In the genomic region with DNA sequence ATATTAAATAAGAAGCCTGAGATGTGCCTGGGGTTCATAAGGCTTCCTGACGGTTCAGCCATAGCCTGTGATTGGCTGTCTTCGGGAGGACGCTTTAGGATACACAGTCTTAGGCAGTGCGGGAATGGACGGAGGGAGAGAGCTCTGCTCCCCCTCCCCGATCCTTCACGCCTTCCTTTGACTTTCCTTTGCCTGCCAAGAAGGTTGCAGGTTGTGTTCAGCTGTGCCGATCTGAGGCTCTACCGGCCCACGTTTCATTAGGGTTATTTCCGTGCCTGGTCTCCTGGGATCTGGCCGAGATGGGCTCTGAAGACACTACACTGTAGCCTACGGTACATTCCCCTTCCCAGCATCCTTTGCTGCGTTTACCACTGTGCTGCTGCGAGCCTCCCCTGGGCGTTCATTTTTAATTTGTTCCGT, we compare ENCODE assay signal across 8 mouse cellular contexts. TPM values are rescaled to one million over a fixed set of nuclear protein-coding genes. Genes with fewer than 3 reads are reported as not detected.
DNase-seq lines count a peak whose midpoint lies in the region; ATAC-seq and TF ChIP-seq lines count a peak whose summit lies in the region.

No protein-coding gene starts in this region.

- no peaks in the 10 kb centered on the region for H3K27me3 ChIP-seq in heart, embryonic 11.5 days (ENCODE audit: control insufficient read depth, insufficient read depth, low read length)
- H3K27me3 ChIP-seq in E14TG2a.4 (ENCODE audit: insufficient read depth, low read length), result no peaks in the 10 kb centered on the region
- no peaks in the 10 kb centered on the region for H3K27me3 ChIP-seq in heart, postnatal 0 days (ENCODE audit: control insufficient read depth, insufficient read depth, low read length)
- no peaks in the 10 kb centered on the region for H3K27me3 ChIP-seq in forebrain, embryonic 12.5 days

- H3K9me3 ChIP-seq in heart, embryonic 11.5 days (replicated peaks; ENCODE audit: control insufficient read depth, low read length), result no peaks in the 10 kb centered on the region
- no peaks in the 10 kb centered on the region for H3K9me3 ChIP-seq in E14TG2a.4 (ENCODE audit: low read length)
- H3K9me3 ChIP-seq in heart, postnatal 0 days (replicated peaks; ENCODE audit: control insufficient read depth, low read length), result no peaks in the 10 kb centered on the region
- H3K9me3 ChIP-seq in forebrain, embryonic 12.5 days, result no peaks in the 10 kb centered on the region

- 81% methylated on average over 17 of the region's 17 CpGs for WGBS in heart, embryonic 11.5 days (ENCODE audit: insufficient replicate concordance)
- WGBS in heart, postnatal 0 days, result 59% methylated on average over 17 of the region's 17 CpGs
- WGBS in forebrain, embryonic 12.5 days, result 89% methylated on average over 17 of the region's 17 CpGs

- no peak for TF ChIP-seq CTCF in E14TG2a.4 (conservative IDR thresholded peaks at IDR 0.05; ENCODE audit: low read length)
- no peak for TF ChIP-seq CTCF in heart, postnatal 0 days (IDR thresholded peaks at IDR 0.05; ENCODE audit: low read depth)

- no peak overlapping the region for H3K4me2 ChIP-seq in heart, embryonic 11.5 days
- H3K4me2 ChIP-seq in heart, postnatal 0 days (ENCODE audit: low read depth, low read length), result peak overlapping the region; percentile 32
- no peak overlapping the region for H3K4me2 ChIP-seq in forebrain, embryonic 12.5 days

- no peak overlapping the region for H3K27ac ChIP-seq in heart, embryonic 11.5 days (ENCODE audit: low read depth, low read length)
- H3K27ac ChIP-seq in heart, postnatal 0 days (ENCODE audit: low read depth), result peak overlapping the region; percentile 65
- H3K27ac ChIP-seq in forebrain, embryonic 12.5 days, result no peak overlapping the region

- H3K4me3 ChIP-seq in heart, embryonic 11.5 days (ENCODE audit: low read depth, low read length), result no peak overlapping the region
- peak overlapping the region; percentile 76 for H3K4me3 ChIP-seq in E14TG2a.4 (replicated peaks; ENCODE audit: low read length)
- H3K4me3 ChIP-seq in heart, postnatal 0 days (ENCODE audit: low read depth, low read length), result peak overlapping the region; percentile 8; the same call in 1 of the 2 replicates
- no peak overlapping the region for H3K4me3 ChIP-seq in forebrain, embryonic 12.5 days (replicated peaks)

- no peak for TF ChIP-seq EP300 in heart, postnatal 0 days (IDR thresholded peaks at IDR 0.05; ENCODE audit: low read depth)

- H3K36me3 ChIP-seq in heart, embryonic 11.5 days (ENCODE audit: control insufficient read depth, insufficient read depth, low read length), result 0 out of 2 replicates have a peak, but pooled peaks cover 4% of the 10 kb centered on the region
- H3K36me3 ChIP-seq in E14TG2a.4 (ENCODE audit: insufficient read depth, low read length), result peaks cover 5% of the 10 kb centered on the region; the same call in 1 of the 2 replicates
- H3K36me3 ChIP-seq in heart, postnatal 0 days (replicated peaks; ENCODE audit: control insufficient read depth, insufficient read depth, low read length), result 0 out of 2 replicates have a peak, but pooled peaks cover 4% of the 10 kb centered on the region
- H3K36me3 ChIP-seq in forebrain, embryonic 12.5 days (replicated peaks), result peaks cover 12% of the 10 kb centered on the region; the same call in 1 of the 2 replicates

- H3K9ac ChIP-seq in heart, embryonic 11.5 days (ENCODE audit: low read depth, low read length), result no peak overlapping the region
- H3K9ac ChIP-seq in heart, postnatal 0 days (replicated peaks; ENCODE audit: low read depth, low read length), result no peak overlapping the region
- no peak overlapping the region for H3K9ac ChIP-seq in forebrain, embryonic 12.5 days

- no peak for ATAC-seq in heart, embryonic 11.5 days (replicated peaks; ENCODE audit: insufficient number of reproducible peaks, low FRiP score, low TSS enrichment)
- peak; percentile 65 for ATAC-seq in heart, postnatal 0 days (ENCODE audit: insufficient read depth, low read depth)
- ATAC-seq in forebrain, embryonic 12.5 days (ENCODE audit: low FRiP score), result no peak

- DNase-seq in heart, adult 18-20 months, result peak; percentile 74 to 85
- no peak for DNase-seq in heart, postnatal 0 days (ENCODE audit: low spot score)
- DNase-seq in lung, postnatal 14 days, result peak; percentile 26
- DNase-seq in testis, postnatal 14 days (ENCODE audit: low spot score), result no peak
- DNase-seq in embryo, embryonic 9.5 days (ENCODE audit: extremely low spot score), result no peak

- H3K4me1 ChIP-seq in heart, embryonic 11.5 days (ENCODE audit: control insufficient read depth, insufficient read depth, low read length), result peaks cover 8% of the 10 kb centered on the region
- H3K4me1 ChIP-seq in E14TG2a.4 (replicated peaks; ENCODE audit: low read depth, low read length), result peaks cover 46% of the 10 kb centered on the region
- H3K4me1 ChIP-seq in heart, postnatal 0 days (ENCODE audit: control insufficient read depth, insufficient read depth), result peaks cover 8% of the 10 kb centered on the region; the same call in 1 of the 2 replicates
- no peaks in the 10 kb centered on the region for H3K4me1 ChIP-seq in forebrain, embryonic 12.5 days

RNA-seq across cellular contexts. Expression of gene St3gal2, which starts 30.4 kb away (rescaled TPM):
- total RNA-seq in heart, adult 18-20 months (2021), result 10 to 100 TPM; 20.9 to 23.3 TPM
- 11.9 TPM in 2 replicates for polyA plus RNA-seq in heart, embryonic 11.5 days (2014; fragmentation: Nextera tagmentation; extraction: Ambion mirVana)
- 9.9 and 15.8 TPM in 2 replicates for total RNA-seq in heart, postnatal 0 days (2014; rRNA removed; ENCODE audit: low replicate concordance)
- 11.3 and 12.6 TPM in 2 replicates for polyA plus RNA-seq in heart, postnatal 0 days (2015; fragmentation: Nextera tagmentation; extraction: Ambion mirVana)
- 26.2 and 27.2 TPM in 2 replicates for polyA plus RNA-seq in forebrain, embryonic 12.5 days (2016; fragmentation: Nextera tagmentation; extraction: Ambion mirVana)

RNA-seq across cellular contexts. Expression of gene Ddx19a, which starts 47.5 kb away (rescaled TPM):
- 10 to 100 TPM; 33.3 to 35.1 TPM for total RNA-seq in heart, adult 18-20 months (2021)
- polyA plus RNA-seq in heart, embryonic 11.5 days (2014; fragmentation: Nextera tagmentation; extraction: Ambion mirVana), result 23.4 and 27.2 TPM in 2 replicates
- total RNA-seq in heart, postnatal 0 days (2014; rRNA removed; ENCODE audit: low replicate concordance), result 19.8 and 28.4 TPM in 2 replicates
- 5.6 and 6.0 TPM in 2 replicates for polyA plus RNA-seq in heart, postnatal 0 days (2015; fragmentation: Nextera tagmentation; extraction: Ambion mirVana)
- polyA plus RNA-seq in forebrain, embryonic 12.5 days (2016; fragmentation: Nextera tagmentation; extraction: Ambion mirVana), result 18.8 and 20.7 TPM in 2 replicates

RNA-seq across cellular contexts. Expression of gene Fuk, which starts 47.8 kb away (rescaled TPM):
- 1 to 10 TPM; 5.2 to 5.5 TPM for total RNA-seq in heart, adult 18-20 months (2021)
- 5.1 and 5.7 TPM in 2 replicates for polyA plus RNA-seq in heart, embryonic 11.5 days (2014; fragmentation: Nextera tagmentation; extraction: Ambion mirVana)
- total RNA-seq in heart, postnatal 0 days (2014; rRNA removed; ENCODE audit: low replicate concordance), result 10.8 and 14.8 TPM in 2 replicates
- polyA plus RNA-seq in heart, postnatal 0 days (2015; fragmentation: Nextera tagmentation; extraction: Ambion mirVana), result 3.6 and 3.7 TPM in 2 replicates
- 13.2 and 14.4 TPM in 2 replicates for polyA plus RNA-seq in forebrain, embryonic 12.5 days (2016; fragmentation: Nextera tagmentation; extraction: Ambion mirVana)

Comparison
In these comparisons a context has a peak if more than half of its experiments do, and no peak if none do; other contexts are left out.
1. DNase-seq: peak in heart, adult 18-20 months (2 of 2) and lung, postnatal 14 days (single experiment); none in heart, postnatal 0 days (single experiment), testis, postnatal 14 days (single experiment) and embryo, embryonic 9.5 days (single experiment).
2. H3K4me3 ChIP-seq: peak in E14TG2a.4 (single experiment) and heart, postnatal 0 days (single experiment); none in heart, embryonic 11.5 days (single experiment) and forebrain, embryonic 12.5 days (single experiment).